Mouse (Mus musculus) ES-Bruce4 (cell line): ENCODE measurements at regions not wholly inside any gene's neighbourhood (a gene's known extent, or its start where the extent isn't known, plus 50 kb on each side); places are given as distances from the start of the nearest gene placed in this dataset.
"Not testable (repeated sequence)": the region's sequence is repeated elsewhere in the genome, so short reads cannot be mapped to it uniquely, and the experiment has no call there.

ENCODE experiments used
- H3K27ac ChIP-seq: 2 replicates; pipeline ENCODE4 v1.5.1; 2012; ENCODE audit warnings: low read length, inconsistent platforms; ENCODE audit not compliant: insufficient read depth
- H3K27me3 ChIP-seq: 2 replicates; pipeline ENCODE4 v1.6.1; 2012; ENCODE audit warnings: mild to moderate bottlenecking, low read length, inconsistent platforms; ENCODE audit not compliant: control insufficient read depth, poor library complexity, insufficient read depth, severe bottlenecking
- H3K36me3 ChIP-seq: 2 replicates; pipeline ENCODE4 v1.6.1; 2012; ENCODE audit warnings: inconsistent platforms, mild to moderate bottlenecking, low read length, moderate library complexity; ENCODE audit not compliant: control insufficient read depth, poor library complexity, insufficient read depth, severe bottlenecking
- H3K4me1 ChIP-seq: one replicate; pipeline ENCODE4 v1.8.1; 2011; ENCODE audit warnings: low read length; ENCODE audit not compliant: control insufficient read depth, insufficient read depth
- H3K4me3 ChIP-seq: 2 replicates; pipeline ENCODE4 v1.5.1; 2011; ENCODE audit warnings: low read depth, mild to moderate bottlenecking, low read length
- H3K9ac ChIP-seq: 2 replicates; pipeline ENCODE4 v1.6.1; 2012; ENCODE audit warnings: low read depth, mild to moderate bottlenecking, inconsistent platforms; ENCODE audit not compliant: poor library complexity, severe bottlenecking
- H3K9me3 ChIP-seq: replicated peaks from 2 replicates; pipeline ENCODE4 v1.6.1; 2012; ENCODE audit warnings: mild to moderate bottlenecking, low read length, inconsistent platforms; ENCODE audit not compliant: control insufficient read depth, poor library complexity, insufficient read depth, severe bottlenecking
- CTCF ChIP-seq: IDR thresholded peaks from one replicate; pipeline ENCODE4 v1.8.1; 2011; ENCODE audit warnings: low read depth, low read length
- EP300 ChIP-seq: IDR thresholded peaks from 2 replicates; pipeline ENCODE4 v1.6.1; 2011; ENCODE audit warnings: low read depth, low read length; ENCODE audit not compliant: insufficient read depth
- POLR2A ChIP-seq: IDR thresholded peaks from one replicate; pipeline ENCODE4 v1.8.1; 2011; ENCODE audit warnings: low read length; ENCODE audit not compliant: insufficient read depth

GRCm38 (mm10) chr13:72301841-72302240, 326.8 kb upstream of the Irx2 start:
- Histone ChIP-seq H3K27ac (no peak overlapping the region), H3K4me1 (no peaks in the 10 kb centered on the region), H3K36me3 (no peaks in the 10 kb centered on the region), H3K9ac (no peak overlapping the region), H3K27me3 (no peaks in the 10 kb centered on the region), H3K4me3 (no peak overlapping the region), H3K9me3 (no peaks in the 10 kb centered on the region)
- TF ChIP-seq POLR2A (no peak), EP300 (no peak), CTCF (no peak)

GRCm38 (mm10) chr13:72302436-72303125, 326.0 kb upstream of the Irx2 start:
- H3K27me3 ChIP-seq, result no peaks in the 10 kb centered on the region
- no peak overlapping the region for H3K9ac ChIP-seq
- no peak overlapping the region for H3K27ac ChIP-seq
- H3K4me1 ChIP-seq, result no peaks in the 10 kb centered on the region
- H3K9me3 ChIP-seq, result no peaks in the 10 kb centered on the region
- TF ChIP-seq POLR2A, result no peak
- H3K4me3 ChIP-seq, result no peak overlapping the region
- no peaks in the 10 kb centered on the region for H3K36me3 ChIP-seq

- no peaks in the 10 kb centered on the region for H3K27me3 ChIP-seq
- no peaks in the 10 kb centered on the region for H3K9me3 ChIP-seq
- H3K36me3 ChIP-seq, result no peaks in the 10 kb centered on the region
- H3K27ac ChIP-seq, result no peak overlapping the region
- H3K4me3 ChIP-seq, result no peak overlapping the region
- no peaks in the 10 kb centered on the region for H3K4me1 ChIP-seq
- TF ChIP-seq EP300 (no peak), CTCF (no peak), POLR2A (no peak)
- no peak overlapping the region for H3K9ac ChIP-seq
These were observed 325.4 kb upstream of the Irx2 start for GRCm38 (mm10) chr13:72303126-72303760.

GRCm38 (mm10) chr13:72324041-72324690, 304.5 kb upstream of the Irx2 start:
- Histone ChIP-seq H3K27me3 (no peaks in the 10 kb centered on the region), H3K36me3 (no peaks in the 10 kb centered on the region)
- no peak for TF ChIP-seq EP300
- no peak for TF ChIP-seq CTCF
- no peak for TF ChIP-seq POLR2A

GRCm38 (mm10) chr13:72326201-72326600, 302.4 kb upstream of the Irx2 start:
- H3K4me3 ChIP-seq, H3K27ac ChIP-seq, H3K27me3 ChIP-seq, H3K9me3 ChIP-seq, H3K4me1 ChIP-seq, H3K36me3 ChIP-seq, H3K9ac ChIP-seq: not testable (repeated sequence)

More at GRCm38 (mm10) chr13:72324041-72324690, 304.5 kb upstream of the Irx2 start:
- H3K4me3 ChIP-seq, result no peak overlapping the region
- H3K9me3 ChIP-seq, result no peaks in the 10 kb centered on the region; the same call in 1 of the 2 replicates
- no peaks in the 10 kb centered on the region for H3K4me1 ChIP-seq
- no peak overlapping the region for H3K27ac ChIP-seq
- H3K9ac ChIP-seq, result no peak overlapping the region

GRCm38 (mm10) chr13:72345647-72346133, 282.9 kb upstream of the Irx2 start:
- Histone ChIP-seq H3K9ac (no peak overlapping the region), H3K4me3 (no peak overlapping the region), H3K4me1 (peaks cover 2% of the 10 kb centered on the region), H3K9me3 (no peaks in the 10 kb centered on the region), H3K27me3 (no peaks in the 10 kb centered on the region; the same call in none of the 2 replicates), H3K36me3 (no peaks in the 10 kb centered on the region), H3K27ac (no peak overlapping the region)
- TF ChIP-seq POLR2A (no peak), CTCF (no peak), EP300 (no peak)
